Mouse (Mus musculus) brain, embryonic 14.5 days (tissue): ENCODE measurements around the gene Neurl1a.

ENCODE experiments used
- CTCF ChIP-seq: fragments of 200-500 bp; IDR thresholded peaks from 2 replicates; pipeline ENCODE4 v1.5.1; 2012; ENCODE audit warnings: inconsistent platforms, mild to moderate bottlenecking, moderate library complexity, borderline replicate concordance; ENCODE audit not compliant: insufficient read depth, insufficient read length; ENCODE audit errors: extremely low read depth
- POLR2A ChIP-seq: fragments of 200-500 bp; IDR thresholded peaks from 2 replicates; pipeline ENCODE4 v1.6.1; 2012; ENCODE audit warnings: mild to moderate bottlenecking, inconsistent platforms, borderline replicate concordance; ENCODE audit not compliant: poor library complexity, insufficient read depth, insufficient read length, severe bottlenecking; ENCODE audit errors: extremely low read depth

- TF ChIP-seq CTCF (no peak), POLR2A (no peak)
These were observed 41.6 kb downstream of the Neurl1a start for GRCm38 (mm10) chr19:47220232-47220631.
